Mouse (Mus musculus): Measurements from ENCODE around the gene Mt2.

Mt2 gene

GRCm38 (mm10) chr8:94199202-94199869 lies 26.9 kb downstream of the Mt2 start:
- no peak for DNase-seq (ENCODE audit: low read depth, low spot score)

- DNase-seq (ENCODE audit: low read depth, low spot score) = no peak
These were observed 31.6 kb downstream of the Mt2 start for GRCm38 (mm10) chr8:94204043-94204442.

GRCm38 (mm10) chr8:94205736-94206135 lies 33.3 kb downstream of the Mt2 start:
- DNase-seq (ENCODE audit: low read depth, low spot score) = peak; percentile 75

- DNase-seq (ENCODE audit: low read depth, low spot score) = no peak
These were observed 33.8 kb downstream of the Mt2 start for GRCm38 (mm10) chr8:94206256-94206655.

GRCm38 (mm10) chr8:94207491-94207890 lies 35.0 kb downstream of the Mt2 start:
- no peak for DNase-seq (ENCODE audit: low read depth, low spot score)

- DNase-seq (ENCODE audit: low read depth, low spot score) = no peak
These were observed 37.2 kb downstream of the Mt2 start for GRCm38 (mm10) chr8:94209639-94210038.

- DNase-seq (ENCODE audit: low read depth, low spot score) = no peak
These were observed 37.8 kb downstream of the Mt2 start for GRCm38 (mm10) chr8:94210225-94210624.

- no peak for DNase-seq (ENCODE audit: low read depth, low spot score)
These were observed 41.4 kb downstream of the Mt2 start for GRCm38 (mm10) chr8:94213819-94214218.

- DNase-seq (ENCODE audit: low read depth, low spot score) = peak; percentile 100
These were observed 42.0 kb downstream of the Mt2 start, which contains the start of gene Nup93 for GRCm38 (mm10) chr8:94214252-94215173. Gene Nup93, plus strand, starts transcription at chr8:94214564.

Data from WW6 (cell line).